Mouse (Mus musculus) layer of hippocampus, postnatal 36 days (tissue): ENCODE results near the gene Cwh43. TPM values are rescaled to one million over a fixed set of nuclear protein-coding genes. Genes with fewer than 3 reads are reported as not detected.
A peak's percentile ranks its signal among the peaks of the same experiment; 100 is the strongest.

Experiments
- DNase-seq, 2 experiments: peaks; one replicate each; pipeline ENCODE4 v3.0.0; 2022
- total RNA-seq, 2 experiments: library from RNA; stranded (reverse); gene quantifications; 2 replicates each; pipeline ENCODE4 v1.2.3; 2021

Cwh43 gene
- total RNA-seq, 2 experiments from 2014 or later = 0.48 to 0.82 TPM

DNA sequence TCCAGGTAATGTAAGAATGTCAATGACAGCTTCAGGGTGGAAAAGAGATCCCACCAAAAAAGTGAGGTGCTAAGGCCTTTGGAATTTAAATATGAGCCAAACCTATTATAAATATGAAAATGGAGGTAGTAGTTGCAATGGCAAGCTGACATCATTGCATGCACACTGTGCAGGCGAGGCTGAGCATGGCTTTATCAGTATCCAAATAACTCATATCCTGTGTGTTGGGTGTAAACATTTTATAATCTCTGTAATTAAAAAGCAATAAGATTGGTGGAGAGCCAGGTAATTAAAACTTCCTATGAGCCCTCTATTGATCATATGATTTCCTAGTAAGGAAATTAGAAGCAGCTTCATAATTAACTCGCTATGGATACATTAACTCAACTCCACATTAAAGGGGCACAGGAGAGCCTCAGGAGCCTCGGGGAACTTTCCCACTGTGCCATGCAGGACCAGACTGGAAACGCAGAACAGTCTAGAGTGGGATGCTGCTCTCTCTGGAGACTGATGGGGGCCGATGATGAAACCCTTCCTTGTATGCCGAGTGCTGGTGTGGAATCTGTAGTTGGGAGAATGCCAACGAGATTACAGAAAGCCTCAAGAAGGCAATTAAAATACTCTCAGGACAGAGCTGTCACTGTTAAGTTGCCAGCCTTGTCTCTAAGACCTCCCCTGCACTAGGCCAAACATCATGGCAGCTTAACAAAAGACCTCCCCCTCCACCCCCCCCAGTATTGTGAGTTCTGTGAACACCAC is 5.9 kb upstream of the Cwh43 start:
- DNase-seq = no peak

DNA sequence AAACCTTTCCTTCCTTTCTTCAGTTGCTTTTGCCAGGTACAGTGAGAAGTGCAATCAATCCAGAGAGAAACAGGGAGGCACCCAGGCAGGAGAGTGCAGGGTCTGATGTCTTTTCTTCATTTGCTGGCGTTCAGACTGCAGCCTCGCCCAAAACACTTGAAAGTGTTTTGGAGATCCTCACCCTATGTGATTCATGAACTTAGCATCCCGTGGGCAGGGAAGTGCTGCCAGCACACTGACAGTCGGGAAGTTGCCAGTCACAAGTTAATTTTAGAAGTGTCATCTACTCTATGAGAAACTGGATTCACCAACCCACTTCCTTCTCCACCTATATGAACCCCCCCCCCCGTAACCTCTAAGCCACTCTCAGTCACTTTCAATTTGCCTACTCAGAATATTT is 4.5 kb upstream of the Cwh43 start:
- no peak for DNase-seq

DNA sequence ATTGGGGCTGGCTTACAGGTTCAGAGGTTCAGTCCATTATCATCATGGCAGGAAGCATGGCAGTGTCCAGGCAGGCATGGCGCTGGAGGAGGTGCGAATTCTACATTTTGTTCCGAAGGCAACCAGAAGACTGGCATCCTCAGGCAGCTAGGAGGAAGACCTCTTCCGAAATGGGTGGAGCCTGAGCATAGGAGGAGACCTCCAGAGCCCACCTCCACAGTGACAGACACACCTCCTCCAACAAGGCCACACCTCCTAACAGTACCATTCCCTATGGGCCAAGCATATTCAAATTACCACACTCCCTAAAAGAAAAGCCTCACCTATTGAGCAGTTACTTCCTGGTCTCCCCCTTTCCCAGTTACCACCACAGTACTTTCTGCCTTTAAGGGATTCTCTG is 3.0 kb upstream of the Cwh43 start:
- DNase-seq = no peak

DNA sequence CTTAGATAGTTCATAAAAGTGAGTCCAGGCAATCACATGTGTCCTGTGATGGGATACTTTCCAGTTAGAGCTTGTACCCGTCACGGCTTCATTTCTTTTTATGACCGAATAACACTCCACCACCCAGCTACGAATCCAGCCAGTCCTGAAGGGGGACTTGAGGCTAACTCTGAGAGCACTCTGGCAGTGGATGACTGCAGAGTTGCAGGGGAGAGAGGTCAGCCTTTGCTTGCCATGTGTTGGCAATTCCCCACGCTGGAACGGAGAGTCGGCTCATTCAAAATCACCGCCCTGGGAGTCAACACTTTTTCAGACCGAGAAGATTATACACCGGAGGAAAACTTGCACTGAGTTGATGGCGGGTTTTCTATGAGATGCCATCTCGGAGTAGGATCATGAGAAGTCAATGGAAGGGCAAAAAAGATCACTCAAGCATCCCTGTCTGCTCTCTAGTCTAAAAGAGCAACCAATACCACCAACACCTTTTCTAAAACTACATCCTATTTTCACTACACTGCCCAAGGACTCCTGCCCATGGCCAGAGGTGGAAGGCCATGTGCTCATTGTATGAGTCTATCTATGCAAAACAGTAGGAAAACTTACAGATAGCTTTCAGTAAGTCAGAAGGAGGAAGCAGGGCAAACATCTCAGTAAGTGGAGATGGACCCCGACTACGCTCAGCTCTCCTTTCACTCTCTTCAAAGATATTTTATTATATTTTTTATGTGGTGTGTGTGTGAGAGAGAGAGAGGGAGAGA is 2.4 kb upstream of the Cwh43 start:
- no peak for DNase-seq

DNA sequence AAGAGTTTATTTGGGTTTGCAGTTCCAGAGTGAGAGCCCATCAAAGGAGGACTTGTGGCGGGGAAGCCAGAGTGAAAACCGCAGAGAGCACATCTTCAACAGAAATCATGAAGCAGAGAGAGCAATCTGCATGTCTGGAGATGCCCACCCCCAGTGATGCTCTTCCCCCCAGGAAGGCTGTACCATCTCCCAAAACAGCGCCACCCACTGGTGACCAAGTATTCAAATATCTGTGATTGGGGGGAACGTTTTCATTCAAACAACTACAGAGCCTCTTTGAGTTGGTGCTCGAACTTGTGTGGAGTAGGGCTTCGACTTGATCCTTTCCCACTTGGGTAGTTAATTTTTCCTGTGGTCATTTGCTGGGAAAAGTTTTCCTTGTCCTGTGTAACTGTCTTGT is 1.1 kb upstream of the Cwh43 start:
- DNase-seq = no peak

DNA sequence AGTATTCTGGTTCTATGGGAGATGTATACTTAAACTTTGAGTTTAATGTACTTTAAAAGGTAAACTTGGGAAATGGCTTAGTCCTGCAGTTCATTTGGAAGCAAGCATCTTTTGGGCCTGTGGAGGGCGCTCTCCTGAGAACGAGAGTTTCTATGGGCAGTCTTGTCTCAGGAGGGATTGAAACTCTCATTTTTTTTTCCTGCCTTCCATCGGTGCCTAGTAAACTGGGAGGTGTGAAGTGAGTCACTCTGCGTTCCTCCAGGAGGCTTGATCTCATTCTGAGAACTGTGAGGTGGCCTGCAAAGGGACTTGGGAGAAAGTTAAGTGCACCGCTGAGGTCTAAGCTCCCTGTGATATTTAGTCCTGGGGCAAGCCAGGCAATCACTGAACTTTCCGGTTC is 986 bp downstream of the Cwh43 start:
- no peak for DNase-seq

DNA sequence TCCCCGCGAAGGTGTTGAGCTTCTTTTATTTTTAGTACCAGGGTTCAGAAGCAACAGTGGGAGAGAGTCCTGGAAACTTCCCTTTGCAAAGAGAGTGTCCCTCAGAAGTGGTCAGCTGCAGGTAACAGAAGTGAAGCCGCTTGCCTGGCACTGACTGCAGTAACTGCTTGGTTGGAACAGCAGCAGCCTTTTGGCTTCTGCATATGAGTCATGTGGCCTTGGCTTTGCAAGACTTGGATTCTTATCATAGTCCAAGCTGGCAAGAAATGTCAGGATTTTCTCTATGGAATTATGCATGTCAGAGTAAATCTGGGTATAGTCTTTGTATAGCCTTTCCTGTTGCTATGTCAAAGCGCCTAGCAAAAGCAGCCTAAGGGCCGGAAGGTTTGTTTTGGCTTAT is 4.1 kb downstream of the Cwh43 start:
- DNase-seq = no peak

DNA sequence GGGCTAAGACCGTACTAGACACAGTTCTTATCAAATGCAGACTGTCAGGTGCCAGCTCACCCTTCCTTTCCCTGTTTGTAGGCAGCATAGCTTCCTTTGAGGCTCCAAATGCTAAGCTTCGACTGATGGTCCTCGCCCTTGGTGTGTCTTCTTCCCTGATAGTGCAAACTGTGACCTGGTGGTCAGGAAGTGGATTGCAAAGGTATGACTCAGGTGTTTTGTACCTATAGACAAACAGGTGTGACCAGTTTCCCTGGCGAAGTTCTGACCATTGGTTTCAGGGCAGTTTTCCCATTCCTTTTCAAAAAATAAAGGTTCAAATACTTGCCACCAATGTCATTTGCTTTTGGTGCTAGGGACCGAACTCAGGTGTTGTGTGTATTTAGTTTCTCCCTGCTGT is 5.9 kb downstream of the Cwh43 start:
- no peak for DNase-seq

DNA sequence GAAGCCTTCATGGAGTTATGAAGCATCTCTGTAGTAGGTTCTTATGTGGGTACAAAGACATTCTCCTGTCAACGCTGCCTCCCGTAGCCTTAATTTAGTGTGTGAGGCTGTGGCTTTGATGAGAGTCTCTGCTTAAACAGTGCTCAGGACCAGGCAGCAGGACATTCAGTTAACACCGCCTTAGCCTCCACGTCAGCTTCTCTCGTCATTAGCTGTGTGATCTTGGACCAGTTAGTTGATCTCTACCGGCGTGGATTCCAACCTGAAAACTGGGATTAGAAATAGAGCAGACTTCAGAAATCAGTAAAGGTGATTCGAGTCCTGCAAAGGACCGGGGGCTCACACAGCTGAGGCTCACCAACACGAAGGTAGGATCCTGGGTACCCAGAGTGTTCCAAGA is 8.3 kb downstream of the Cwh43 start:
- DNase-seq = no peak

DNA sequence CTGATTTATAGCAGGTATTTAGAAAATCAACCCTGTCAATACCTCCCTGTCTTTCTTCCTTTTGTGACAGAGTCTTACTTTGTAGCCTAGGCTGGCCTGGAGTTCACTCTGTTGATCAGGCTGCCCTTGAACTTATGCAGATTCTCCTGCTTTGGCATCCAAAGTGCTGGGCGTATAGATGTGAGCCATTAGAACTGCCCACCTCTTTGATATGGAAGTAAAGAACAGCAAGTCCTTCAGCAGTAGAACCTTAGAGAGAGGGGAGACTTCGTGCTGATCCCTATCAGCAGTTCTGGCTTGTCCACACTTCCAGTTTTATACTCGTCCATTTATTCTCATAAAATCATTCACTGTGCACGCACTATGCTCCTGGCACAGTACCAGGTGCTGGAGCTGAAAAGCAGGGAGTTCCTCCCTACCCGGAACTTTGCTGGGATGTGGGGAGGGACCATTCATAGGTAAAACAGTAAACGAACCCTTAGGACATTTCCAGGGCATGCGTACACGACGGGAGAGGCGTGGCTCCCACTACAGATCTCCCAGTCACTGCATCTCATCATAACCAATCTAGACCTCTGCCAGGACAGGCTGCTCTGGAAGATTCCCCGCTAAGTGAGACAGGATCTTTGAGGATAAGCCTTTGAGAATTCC is 13.3 kb downstream of the Cwh43 start:
- no peak for DNase-seq

DNA sequence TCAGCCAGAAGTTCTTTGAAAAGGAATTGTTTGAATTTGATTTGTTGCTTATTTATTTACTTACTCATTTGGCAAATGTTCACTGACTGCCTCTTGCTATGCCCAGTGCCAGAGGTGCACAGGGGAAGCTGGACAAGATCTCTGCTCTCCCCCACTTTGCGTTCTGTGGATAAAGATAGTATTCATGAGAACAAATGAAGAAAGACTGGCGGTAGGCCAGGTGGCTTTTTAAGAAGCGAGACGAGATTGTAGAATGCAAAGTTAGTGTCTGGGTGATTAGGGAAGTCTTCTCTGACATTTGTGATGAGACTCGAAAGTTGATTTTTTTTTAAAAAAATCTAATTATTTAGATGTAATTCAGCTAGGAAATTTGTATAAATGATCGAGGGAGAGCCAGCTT is 20.9 kb downstream of the Cwh43 start:
- DNase-seq = no peak

DNA sequence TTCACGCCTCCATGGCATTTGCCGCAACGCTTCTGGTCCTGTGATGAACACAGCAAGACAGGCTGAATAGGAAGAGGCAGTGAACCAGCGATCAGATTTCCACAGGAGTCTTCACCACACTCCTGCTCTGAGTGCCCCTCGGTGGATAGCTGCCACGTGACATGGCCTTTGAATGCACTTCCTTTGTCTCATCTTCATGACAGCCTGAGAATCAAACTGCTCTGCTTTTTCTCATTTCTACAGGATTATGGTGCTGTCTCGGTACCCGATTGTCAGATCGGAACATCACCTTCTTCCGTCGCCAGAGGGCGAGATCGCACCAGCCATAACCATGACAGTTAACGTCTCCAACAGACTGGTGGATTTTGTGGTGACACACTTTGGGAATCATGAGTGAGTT is 25.7 kb downstream of the Cwh43 start:
- peak; percentile 85 for DNase-seq

DNA sequence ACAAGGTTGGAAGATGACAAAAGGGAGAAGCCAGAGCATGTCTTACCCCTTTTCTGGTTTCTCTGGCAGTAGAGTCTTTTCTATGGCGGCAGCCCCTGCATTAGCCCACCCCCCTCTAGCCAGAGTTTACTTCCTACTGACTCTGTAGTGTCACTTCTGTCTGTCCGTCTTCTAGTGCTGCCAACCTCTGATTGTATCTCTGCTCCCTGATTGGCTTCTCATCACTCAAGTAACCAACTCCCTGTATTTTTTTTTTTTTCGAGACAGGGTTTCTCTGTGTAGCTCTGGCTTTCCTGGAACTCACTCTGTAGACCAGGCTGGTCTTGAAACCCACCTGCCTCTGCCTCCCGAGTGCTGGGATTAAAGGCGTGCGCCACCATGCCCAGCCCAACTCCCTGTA is 26.9 kb downstream of the Cwh43 start:
- DNase-seq = no peak

DNA sequence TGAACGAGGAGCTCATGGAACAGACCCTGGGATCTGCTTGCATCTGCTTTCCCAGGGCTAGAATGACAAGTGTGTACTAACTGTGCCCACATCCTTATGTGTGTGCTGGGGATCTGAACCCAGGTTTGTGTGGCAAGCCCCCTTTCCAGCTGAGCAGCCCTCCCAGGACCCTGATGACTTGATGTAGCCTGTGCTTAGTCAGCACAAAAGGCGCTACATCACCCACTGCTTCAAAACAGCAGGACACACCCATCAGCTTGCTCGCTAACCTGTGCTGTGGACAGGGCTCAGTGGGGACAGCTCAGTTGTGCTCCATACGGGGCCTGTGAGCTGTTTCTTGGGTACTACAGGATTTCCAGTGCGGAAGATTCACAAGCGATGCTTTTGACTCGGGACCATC is 28.9 kb downstream of the Cwh43 start:
- no peak for DNase-seq

DNA sequence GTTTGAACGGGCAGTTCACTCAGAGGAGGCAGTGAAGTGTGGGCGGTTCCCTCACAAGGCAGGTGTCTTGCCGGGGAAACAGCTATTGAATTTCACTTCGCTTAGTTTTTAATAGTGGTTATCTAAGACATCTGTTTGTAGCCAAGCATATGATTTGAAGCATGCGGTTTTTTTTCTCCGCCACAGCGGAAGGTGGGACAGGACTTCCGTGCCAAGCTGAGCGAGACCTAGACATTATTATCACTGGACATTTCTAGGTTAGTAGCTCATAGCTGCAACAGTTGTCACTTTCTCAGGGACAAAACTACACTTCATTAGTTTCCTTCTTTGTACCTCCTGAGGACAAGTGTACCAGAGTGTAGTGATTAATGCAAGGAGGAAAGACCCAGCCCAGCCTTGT is 36.3 kb downstream of the Cwh43 start:
- no peak for DNase-seq

DNA sequence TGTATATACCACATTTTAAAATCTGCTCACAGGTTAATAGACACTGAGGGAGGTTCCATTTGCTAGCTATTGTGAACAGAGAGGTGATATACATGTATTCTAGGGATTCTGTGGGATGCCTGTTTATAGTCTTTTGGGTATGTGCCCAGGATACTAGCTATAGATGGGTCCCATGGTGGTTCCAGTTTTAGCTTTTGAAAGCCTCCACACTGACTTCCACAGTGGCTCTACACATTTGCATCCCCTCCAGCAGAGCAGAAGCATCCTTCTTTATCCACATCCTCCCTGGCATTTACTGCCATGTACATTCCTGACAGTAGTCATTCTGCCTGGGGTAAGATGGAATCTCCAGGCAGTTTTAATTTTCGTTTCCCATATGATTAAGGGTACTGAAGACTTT is 44.4 kb downstream of the Cwh43 start:
- no peak for DNase-seq

DNA sequence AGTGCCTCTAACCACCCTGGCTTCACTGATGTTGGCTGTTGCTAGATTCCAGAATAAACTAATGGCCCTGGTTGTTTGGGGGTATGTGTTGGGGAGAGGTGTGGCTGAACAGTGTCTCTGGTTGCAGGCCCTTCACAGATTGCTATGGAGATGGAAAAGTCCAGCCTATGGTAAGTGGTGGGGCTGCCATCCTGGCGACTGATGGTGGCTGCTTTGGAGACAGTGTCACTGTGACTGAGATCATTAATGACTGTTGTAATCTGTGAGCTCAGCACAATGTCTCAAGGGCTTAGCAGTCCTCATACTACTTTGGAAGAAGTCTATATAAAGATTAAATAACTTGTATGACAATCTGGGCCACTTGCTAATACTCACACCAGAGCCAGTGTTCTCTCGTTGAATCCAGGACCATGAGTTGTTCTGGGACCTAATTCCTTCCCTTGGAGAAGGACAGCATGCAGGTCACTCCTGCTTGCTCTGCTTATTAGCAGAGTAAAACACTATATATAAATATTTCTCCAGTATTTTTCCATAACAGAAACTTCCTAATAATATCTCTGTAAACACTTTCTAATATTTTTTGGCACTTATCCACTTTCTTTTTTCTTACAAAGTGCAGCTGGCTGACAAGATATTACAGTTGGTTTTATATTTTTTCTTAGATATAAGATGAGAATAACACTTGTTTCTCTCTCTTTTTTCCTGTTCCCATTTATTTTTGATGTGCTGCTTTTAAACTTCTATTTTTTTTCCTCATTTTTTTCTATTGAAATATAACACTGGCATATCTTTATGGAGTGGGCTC is 48.8 kb downstream of the Cwh43 start:
- DNase-seq = no peak

DNA sequence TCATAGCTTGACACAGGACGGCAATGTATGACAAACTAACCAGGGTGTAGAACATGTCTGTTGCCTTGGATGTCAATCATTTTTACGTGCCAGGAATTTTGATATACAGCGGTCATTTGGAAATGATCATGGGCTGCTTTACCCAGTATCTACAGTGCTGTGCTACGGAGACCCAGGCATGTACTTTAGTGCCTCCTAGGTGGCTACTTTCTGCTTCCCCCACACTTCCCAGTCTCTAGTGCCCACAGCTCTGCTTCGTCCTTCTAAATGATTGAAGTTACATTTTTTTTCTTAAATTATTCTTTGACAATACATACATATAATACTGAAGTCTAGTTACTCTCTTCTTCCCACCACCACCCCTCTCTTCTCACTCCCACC is 49.4 kb downstream of the Cwh43 start:
- DNase-seq = no peak

DNA sequence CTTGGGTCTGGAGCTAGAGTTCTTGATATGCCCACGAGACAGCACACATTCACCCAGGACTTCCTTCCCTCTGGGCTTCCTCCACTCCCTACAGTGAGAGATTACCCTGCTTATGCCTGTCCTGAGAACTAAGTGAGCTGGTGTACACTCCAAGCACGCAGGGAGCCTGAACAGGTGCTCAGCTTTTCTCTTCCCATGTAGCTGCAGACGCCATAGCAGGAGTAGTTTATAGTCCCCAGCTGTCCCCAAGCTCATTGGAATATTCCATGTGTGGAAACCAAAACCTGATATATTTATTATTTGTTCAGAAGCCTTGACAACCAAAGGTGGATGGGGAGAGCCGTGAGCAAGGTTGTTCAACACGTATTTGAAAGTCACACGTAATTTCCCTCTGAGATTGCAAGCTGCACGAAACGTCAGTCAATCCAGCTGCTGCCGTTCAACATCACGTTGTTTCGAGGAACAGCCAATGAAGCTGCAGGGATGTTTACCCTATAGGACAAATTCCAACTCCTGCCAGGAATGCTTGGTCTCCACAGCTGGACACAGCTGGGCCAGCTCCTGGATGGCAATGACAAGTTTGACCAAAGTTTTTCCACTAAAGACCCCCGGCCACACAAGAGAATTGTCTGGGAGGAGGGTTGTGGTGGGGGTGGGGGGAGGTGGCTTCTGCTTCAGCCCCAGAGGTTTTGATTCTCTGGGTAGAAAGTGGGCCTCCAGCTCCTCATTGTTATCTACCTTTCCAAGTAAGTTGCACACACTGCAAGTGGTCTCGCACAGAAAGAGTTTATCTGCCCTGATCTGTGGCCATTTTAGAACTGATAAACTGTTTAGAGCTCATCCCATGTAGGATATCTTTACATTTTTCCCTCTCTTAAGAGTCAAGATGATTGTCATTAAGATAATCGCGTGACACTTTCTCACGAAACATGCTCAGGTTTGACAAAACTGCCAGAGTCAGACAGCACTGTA is 62.9 kb downstream of the Cwh43 start:
- no peak for DNase-seq

DNA sequence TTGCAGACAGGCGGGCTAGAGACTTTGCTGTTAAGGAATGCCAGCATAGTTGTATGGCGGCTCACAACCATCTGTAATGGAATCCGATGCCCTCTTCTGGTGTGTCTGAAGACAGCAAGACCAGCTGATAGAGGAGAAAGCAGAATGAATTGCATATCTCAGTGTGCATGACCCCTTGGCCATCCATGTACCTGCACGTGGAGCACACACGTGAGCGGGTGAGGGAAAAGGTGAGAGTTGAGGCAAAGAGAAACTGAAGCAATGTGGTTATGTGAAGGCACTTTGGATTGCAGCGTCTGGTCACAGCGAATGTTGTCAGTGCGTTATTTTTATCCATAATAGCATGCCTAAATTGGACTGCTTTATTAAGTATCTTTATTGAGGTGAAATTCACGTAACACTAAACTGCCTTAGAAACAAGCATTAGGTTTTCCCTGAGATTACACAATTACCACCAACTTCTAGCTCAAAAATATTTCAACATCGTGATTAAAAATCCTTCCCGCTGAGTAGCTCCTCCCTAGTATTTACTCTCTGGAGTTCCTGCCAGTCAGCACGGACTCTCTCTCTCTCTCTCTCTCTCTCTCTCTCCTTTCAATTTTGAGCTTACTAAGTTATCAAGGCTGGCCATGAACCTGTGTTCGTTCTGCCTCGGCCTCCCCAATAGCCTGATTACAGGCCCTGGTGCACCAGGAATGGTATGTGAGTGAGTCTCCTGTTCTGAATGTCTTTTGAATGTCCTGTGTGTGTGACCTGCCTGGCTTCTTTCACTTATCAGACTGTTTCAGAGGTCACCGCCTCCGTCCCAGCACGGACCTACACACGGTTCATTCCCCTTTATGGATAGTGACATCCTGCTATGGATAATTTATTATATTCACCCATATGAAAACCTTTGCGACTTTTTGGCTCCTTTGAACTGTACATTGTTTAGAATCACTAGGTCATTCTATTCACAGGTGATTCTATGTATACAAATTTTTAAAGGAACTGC is 68.8 kb downstream of the Cwh43 start:
- DNase-seq = no peak
